Mouse (Mus musculus): ENCODE results near the gene Gm15130.

DNA sequence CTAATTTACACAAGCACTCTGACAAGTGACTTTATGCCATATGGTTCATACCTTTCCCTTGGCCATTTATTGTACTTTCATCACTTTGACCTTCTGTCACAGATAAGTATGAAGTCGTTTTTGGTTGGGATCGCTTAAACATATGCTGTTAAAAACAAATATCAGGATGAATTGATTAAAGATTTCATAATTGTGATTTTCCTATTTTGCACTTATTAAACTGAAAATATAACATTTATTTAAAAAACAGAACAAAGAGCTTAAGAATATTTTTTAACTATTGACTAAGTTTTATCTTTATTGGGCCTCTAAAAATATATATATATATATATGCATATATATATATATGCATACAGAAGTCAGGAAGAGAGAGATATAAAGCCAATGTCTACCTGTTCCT lies at the start of gene Gm15130:
- TF ChIP-seq CTCF (IDR thresholded peaks at IDR 0.05; ENCODE audit: borderline replicate concordance, insufficient read depth, low read depth, low read length) (no peak), POLR2A (IDR thresholded peaks at IDR 0.05; ENCODE audit: borderline replicate concordance, insufficient read depth, low read length) (no peak)
